Mouse (Mus musculus): ENCODE results near the gene S100a16. TPM values are rescaled to one million over a fixed set of nuclear protein-coding genes. Genes with fewer than 3 reads are reported as not detected.
A peak's percentile ranks its signal among the peaks of the same experiment; 100 is the strongest.

Gene S100a16
- total and polyA plus RNA-seq, 2 experiments from 2014 or later: 39.4 to 74.4 TPM

DNA sequence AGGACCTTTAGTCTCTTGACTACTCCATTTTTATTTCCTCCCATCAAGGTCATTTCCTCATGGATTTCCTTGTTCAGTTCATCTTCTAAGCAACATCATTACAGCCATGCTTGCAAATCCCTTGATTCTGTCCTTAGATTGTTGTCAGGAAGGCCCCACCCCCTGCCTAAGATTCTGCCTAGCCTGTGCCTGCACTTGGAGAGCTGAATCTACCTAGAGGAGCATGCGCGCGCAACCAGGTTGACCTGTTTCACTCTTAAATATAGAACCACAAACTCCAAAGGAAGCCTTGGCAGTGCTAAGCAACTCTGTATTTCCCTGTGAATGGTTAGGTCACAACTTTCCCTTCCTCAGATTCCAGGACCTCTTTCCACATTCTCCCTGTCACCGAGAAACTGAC lies 19.3 kb upstream of the S100a16 start:
- TF ChIP-seq CTCF (IDR thresholded peaks at IDR 0.05; ENCODE audit: low read depth): no peak
- WGBS: 83% methylated on average over 4 of the region's 4 CpGs
- H3K9ac ChIP-seq: no peak overlapping the region
- H3K27ac ChIP-seq (ENCODE audit: low read depth, low read length): no peak overlapping the region
- ATAC-seq (no peak), DNase-seq (no peak)
- H3K4me2 ChIP-seq (ENCODE audit: low read depth): no peak overlapping the region
- no peak overlapping the region for H3K4me3 ChIP-seq (ENCODE audit: low read depth, low read length)
- peaks cover 18% of the 10 kb centered on the region; the same call in 1 of the 2 replicates for H3K27me3 ChIP-seq (ENCODE audit: insufficient read depth, low read length)
- H3K4me1 ChIP-seq (ENCODE audit: insufficient read depth): 0 out of 2 replicates have a peak, but pooled peaks cover 9% of the 10 kb centered on the region
- no peaks in the 10 kb centered on the region for H3K36me3 ChIP-seq (ENCODE audit: insufficient read depth)
- no peaks in the 10 kb centered on the region for H3K9me3 ChIP-seq (ENCODE audit: low read length)

DNA sequence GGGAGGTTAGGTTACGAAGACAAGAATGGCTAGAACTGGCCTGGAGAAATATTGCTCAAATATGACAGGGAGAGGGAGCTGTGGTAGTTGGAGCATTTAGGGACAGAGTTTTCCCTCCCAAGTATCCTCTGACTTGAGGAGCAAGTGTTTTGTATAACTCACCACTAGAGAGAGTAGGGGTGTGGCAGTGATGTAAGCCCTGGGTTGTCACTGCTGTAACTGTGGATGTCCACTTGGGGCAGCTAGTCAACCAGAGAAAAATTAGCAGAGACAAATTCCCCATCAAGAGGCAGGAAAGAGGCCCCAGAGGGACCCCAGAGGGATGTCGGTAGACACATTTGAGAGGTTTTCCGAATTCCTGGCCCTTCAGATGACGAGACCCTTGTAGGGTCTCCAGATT lies 11.6 kb upstream of the S100a16 start:
- Histone ChIP-seq H3K9me3 (ENCODE audit: low read length) (no peaks in the 10 kb centered on the region), H3K9ac (no peak overlapping the region), H3K4me1 (ENCODE audit: insufficient read depth) (no peaks in the 10 kb centered on the region), H3K36me3 (ENCODE audit: insufficient read depth) (no peaks in the 10 kb centered on the region), H3K4me2 (ENCODE audit: low read depth) (no peak overlapping the region), H3K27ac (ENCODE audit: low read depth, low read length) (no peak overlapping the region), H3K27me3 (ENCODE audit: insufficient read depth, low read length) (no peaks in the 10 kb centered on the region), H3K4me3 (ENCODE audit: low read depth, low read length) (no peak overlapping the region)
- TF ChIP-seq CTCF (IDR thresholded peaks at IDR 0.05; ENCODE audit: low read depth): peak; percentile 69
- DNase-seq: peak; percentile 36
- ATAC-seq: peak; percentile 58
- WGBS: 68% methylated on average over 4 of the region's 4 CpGs

DNA sequence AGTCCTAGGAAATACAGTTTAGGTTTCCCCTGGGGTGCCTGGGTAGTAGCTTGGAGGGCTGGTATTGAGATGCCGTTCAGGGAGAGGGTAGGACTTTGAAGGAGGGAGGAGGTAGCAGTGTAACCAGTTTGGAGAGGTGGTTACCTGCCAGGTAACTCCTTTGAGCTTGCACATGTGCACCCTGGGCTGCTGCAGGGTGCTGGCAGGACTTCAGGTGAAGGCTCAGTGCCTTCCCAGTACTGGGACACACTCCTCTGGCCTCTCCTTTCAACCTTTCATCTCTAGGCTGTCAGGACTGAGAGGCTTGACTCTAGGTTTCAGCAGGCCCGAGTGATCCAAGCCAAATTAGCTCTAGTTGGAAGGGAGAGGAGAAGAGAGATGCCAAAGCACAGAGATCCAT lies 11.0 kb upstream of the S100a16 start:
- Histone ChIP-seq H3K9me3 (ENCODE audit: low read length) (no peaks in the 10 kb centered on the region), H3K27ac (ENCODE audit: low read depth, low read length) (no peak overlapping the region), H3K27me3 (ENCODE audit: insufficient read depth, low read length) (no peaks in the 10 kb centered on the region), H3K4me1 (ENCODE audit: insufficient read depth) (no peaks in the 10 kb centered on the region), H3K4me3 (ENCODE audit: low read depth, low read length) (no peak overlapping the region), H3K9ac (no peak overlapping the region), H3K4me2 (ENCODE audit: low read depth) (no peak overlapping the region), H3K36me3 (ENCODE audit: insufficient read depth) (no peaks in the 10 kb centered on the region)
- no peak for TF ChIP-seq CTCF (IDR thresholded peaks at IDR 0.05; ENCODE audit: low read depth)
- no peak for DNase-seq
- no peak for ATAC-seq
- WGBS: 71% methylated on average over 2 of the region's 2 CpGs

DNA sequence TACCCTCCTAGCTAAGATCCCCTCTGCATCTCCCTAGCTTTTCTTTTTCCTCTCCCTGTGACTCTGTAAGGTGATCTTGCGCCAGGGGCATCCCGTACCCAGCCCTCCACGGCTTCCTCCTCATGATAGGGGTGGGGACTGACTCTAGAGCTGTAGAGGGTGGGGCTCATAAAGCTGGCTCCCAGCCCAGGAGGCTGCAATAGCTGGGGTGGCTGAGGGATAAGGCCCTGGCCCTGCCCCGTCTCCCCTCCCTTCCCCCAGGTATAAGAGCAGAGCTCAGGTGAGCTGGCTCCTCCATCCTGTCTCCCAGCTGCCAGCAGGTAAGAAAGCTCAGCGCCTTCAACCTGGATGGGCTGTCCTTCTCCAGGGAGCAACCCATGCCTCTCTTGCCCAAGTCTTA lies 10.5 kb upstream of the S100a16 start, which contains the start of gene S100a14:
Gene S100a14 (plus strand): TSS at position 277 of the 400 bp plus-strand sequence.
- H3K4me2 ChIP-seq (ENCODE audit: low read depth): no peak within 1 kb of the TSS
- no peak within 1 kb of the TSS for H3K9ac ChIP-seq
- ATAC-seq (no peak), DNase-seq (no peak)
- no peaks in the 10 kb centered on the region for H3K27me3 ChIP-seq (ENCODE audit: insufficient read depth, low read length)
- H3K4me3 ChIP-seq (ENCODE audit: low read depth, low read length): no peak within 1 kb of the TSS
- no peaks in the 10 kb centered on the region for H3K36me3 ChIP-seq (ENCODE audit: insufficient read depth)
- H3K27ac ChIP-seq (ENCODE audit: low read depth, low read length): no peak within 1 kb of the TSS
- WGBS: 63% methylated on average over 5 of the region's 5 CpGs
- TF ChIP-seq CTCF (IDR thresholded peaks at IDR 0.05; ENCODE audit: low read depth): no peak
- no peaks in the 10 kb centered on the region for H3K9me3 ChIP-seq (ENCODE audit: low read length)
- H3K4me1 ChIP-seq (ENCODE audit: insufficient read depth): no peaks in the 10 kb centered on the region

DNA sequence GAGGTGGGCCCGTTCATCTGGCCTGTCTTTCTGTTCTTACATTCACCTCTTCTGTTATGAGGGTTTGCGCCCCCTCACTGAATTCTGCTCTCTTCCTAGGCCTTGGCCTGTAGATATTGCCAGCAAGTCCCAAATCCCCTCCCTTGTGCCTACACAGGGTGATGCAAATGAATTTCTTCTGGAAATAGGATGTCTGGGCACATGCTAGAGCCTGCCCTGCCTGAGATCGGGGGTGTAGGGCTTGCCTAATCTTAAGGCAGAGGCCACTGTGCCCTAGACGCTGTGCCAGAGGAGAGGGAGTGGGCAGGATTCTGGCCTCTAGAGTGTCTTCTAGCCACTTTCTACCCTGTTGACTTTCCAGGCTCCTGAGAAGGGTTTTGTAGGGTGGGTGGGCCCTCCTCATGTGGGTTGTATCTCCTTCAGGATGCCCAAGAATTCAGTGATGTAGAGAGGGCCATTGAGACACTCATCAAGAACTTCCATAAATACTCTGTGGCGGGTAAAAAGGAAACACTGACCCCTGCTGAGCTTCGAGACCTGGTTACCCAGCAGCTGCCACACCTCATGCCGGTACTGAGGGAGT lies 9.7 kb upstream of the S100a16 start:
- TF ChIP-seq CTCF (IDR thresholded peaks at IDR 0.05; ENCODE audit: low read depth): no peak
- H3K4me2 ChIP-seq (ENCODE audit: low read depth): no peak overlapping the region
- H3K9ac ChIP-seq: no peak overlapping the region
- H3K36me3 ChIP-seq (ENCODE audit: insufficient read depth): no peaks in the 10 kb centered on the region
- H3K27ac ChIP-seq (ENCODE audit: low read depth, low read length): no peak overlapping the region
- H3K4me1 ChIP-seq (ENCODE audit: insufficient read depth): no peaks in the 10 kb centered on the region
- ATAC-seq (no peak), DNase-seq (no peak)
- no peak overlapping the region for H3K4me3 ChIP-seq (ENCODE audit: low read depth, low read length)
- H3K27me3 ChIP-seq (ENCODE audit: insufficient read depth, low read length): no peaks in the 10 kb centered on the region
- no peaks in the 10 kb centered on the region for H3K9me3 ChIP-seq (ENCODE audit: low read length)
- 92% methylated on average over 7 of the region's 7 CpGs for WGBS

DNA sequence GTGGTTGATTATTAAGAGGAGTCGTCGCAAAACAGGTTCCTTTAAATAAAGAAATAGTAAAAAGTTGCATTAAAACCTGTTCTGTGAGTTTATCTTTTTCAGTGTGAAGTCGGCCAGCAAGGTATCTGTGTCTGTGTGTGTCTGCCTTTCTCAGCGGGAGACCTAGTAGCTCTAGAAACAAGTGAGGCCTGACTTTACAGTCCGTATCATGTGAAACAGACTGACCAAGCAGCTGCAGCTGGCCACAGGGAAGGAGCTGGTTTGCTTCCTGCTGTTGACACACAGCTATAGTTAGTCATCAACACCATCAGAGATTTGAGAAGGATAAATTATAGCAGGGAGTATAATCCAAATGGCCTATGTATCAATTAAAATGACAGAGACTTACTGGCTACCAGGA lies 5.3 kb upstream of the S100a16 start:
- Histone ChIP-seq H3K4me2 (ENCODE audit: low read depth) (no peak overlapping the region), H3K27ac (ENCODE audit: low read depth, low read length) (no peak overlapping the region), H3K4me1 (ENCODE audit: insufficient read depth) (no peaks in the 10 kb centered on the region), H3K9me3 (ENCODE audit: low read length) (no peaks in the 10 kb centered on the region), H3K36me3 (ENCODE audit: insufficient read depth) (no peaks in the 10 kb centered on the region), H3K4me3 (ENCODE audit: low read depth, low read length) (no peak overlapping the region), H3K27me3 (ENCODE audit: insufficient read depth, low read length) (no peaks in the 10 kb centered on the region), H3K9ac (no peak overlapping the region)
- no peak for TF ChIP-seq CTCF (IDR thresholded peaks at IDR 0.05; ENCODE audit: low read depth)
- DNase-seq: no peak
- 80% methylated on average over 5 of the region's 5 CpGs for WGBS
- ATAC-seq: no peak

DNA sequence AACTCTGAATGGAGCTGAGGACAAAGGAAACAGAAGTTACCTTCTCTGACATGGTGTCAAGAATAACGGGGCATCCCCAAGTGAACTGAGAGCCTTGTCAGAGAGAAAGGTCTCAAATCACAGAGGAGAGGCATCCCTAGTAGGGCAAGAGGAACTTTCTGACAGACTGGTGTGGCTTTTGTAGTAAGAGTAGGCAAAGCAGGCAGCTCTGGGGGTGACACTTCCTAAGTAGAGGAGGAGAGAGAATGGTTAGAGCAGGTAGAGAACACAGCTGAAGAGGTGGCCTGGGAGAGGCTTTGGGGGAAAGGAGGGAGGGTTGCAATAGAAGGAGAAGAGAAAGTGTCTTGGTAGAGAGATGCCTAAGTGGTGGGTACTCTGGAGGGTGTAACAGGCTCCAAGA lies 1.6 kb upstream of the S100a16 start:
- 77% methylated on average over 1 of the region's 1 CpGs for WGBS
- no peaks in the 10 kb centered on the region for H3K36me3 ChIP-seq (ENCODE audit: insufficient read depth)
- TF ChIP-seq CTCF (IDR thresholded peaks at IDR 0.05; ENCODE audit: low read depth): no peak
- H3K27ac ChIP-seq (ENCODE audit: low read depth, low read length): no peak overlapping the region
- H3K9me3 ChIP-seq (ENCODE audit: low read length): no peaks in the 10 kb centered on the region
- H3K9ac ChIP-seq: no peak overlapping the region
- no peaks in the 10 kb centered on the region for H3K4me1 ChIP-seq (ENCODE audit: insufficient read depth)
- DNase-seq: no peak
- H3K27me3 ChIP-seq (ENCODE audit: insufficient read depth, low read length): no peaks in the 10 kb centered on the region
- ATAC-seq: no peak
- no peak overlapping the region for H3K4me2 ChIP-seq (ENCODE audit: low read depth)
- no peak overlapping the region for H3K4me3 ChIP-seq (ENCODE audit: low read depth, low read length)

All from forebrain, postnatal 0 days (tissue).